Mouse (Mus musculus) liver, embryonic 13.5 days (tissue): ENCODE measurements at regions not wholly inside any gene's neighbourhood (a gene's known extent, or its start where the extent isn't known, plus 50 kb on each side); places are given as distances from the start of the nearest gene placed in this dataset.
A peak's percentile ranks its signal among the peaks of the same experiment; 100 is the strongest.

ENCODE experiments used
- ATAC-seq: fragments of 200-750 bp; cut with Nextera tagmentation; 2 replicates; pipeline ENCODE4 v1.8.0; 2017; ENCODE audit warnings: low read depth, mild to moderate bottlenecking, moderate number of reproducible peaks, moderate library complexity
- DNase-seq: peaks from one replicate; pipeline ENCODE4 v3.0.0; 2022
- H3K27ac ChIP-seq: fragments of 300-500 bp; sonication (generic); 2 replicates; pipeline ENCODE4 v1.5.1; 2015; ENCODE audit warnings: moderate library complexity, mild to moderate bottlenecking, inconsistent platforms
- H3K27me3 ChIP-seq: fragments of 300-500 bp; sonication (generic); 2 replicates; pipeline ENCODE4 v1.6.1; 2015; ENCODE audit warnings: mild to moderate bottlenecking, inconsistent platforms
- H3K36me3 ChIP-seq: fragments of 300-500 bp; sonication (generic); 2 replicates; pipeline ENCODE4 v1.6.1; 2015; ENCODE audit warnings: mild to moderate bottlenecking, inconsistent platforms
- H3K4me1 ChIP-seq: fragments of 300-500 bp; sonication (generic); replicated peaks from 2 replicates; pipeline ENCODE4 v1.6.1; 2015; ENCODE audit warnings: inconsistent platforms
- H3K4me2 ChIP-seq: fragments of 300-500 bp; sonication (generic); 2 replicates; pipeline ENCODE4 v1.6.1; 2015; ENCODE audit warnings: inconsistent platforms, mild to moderate bottlenecking, moderate library complexity
- H3K4me3 ChIP-seq: fragments of 300-500 bp; sonication (generic); replicated peaks from 2 replicates; pipeline ENCODE4 v1.5.1; 2015; ENCODE audit warnings: mild to moderate bottlenecking, inconsistent platforms
- H3K9ac ChIP-seq: fragments of 300-500 bp; sonication (generic); 2 replicates; pipeline ENCODE4 v1.6.1; 2015; ENCODE audit warnings: mild to moderate bottlenecking, inconsistent platforms
- H3K9me3 ChIP-seq: fragments of 300-500 bp; sonication (generic); replicated peaks from 2 replicates; pipeline ENCODE4 v1.6.1; 2016; ENCODE audit warnings: inconsistent platforms
- WGBS: fragments of 180-500 bp; shearing (Covaris S2); methylation state at CpG from one replicate; pipeline ENCODE4 v1.1.7; 2015; ENCODE audit not compliant: insufficient replicate concordance; 5-methylcytosine and 5-hydroxymethylcytosine counted together

DNA sequence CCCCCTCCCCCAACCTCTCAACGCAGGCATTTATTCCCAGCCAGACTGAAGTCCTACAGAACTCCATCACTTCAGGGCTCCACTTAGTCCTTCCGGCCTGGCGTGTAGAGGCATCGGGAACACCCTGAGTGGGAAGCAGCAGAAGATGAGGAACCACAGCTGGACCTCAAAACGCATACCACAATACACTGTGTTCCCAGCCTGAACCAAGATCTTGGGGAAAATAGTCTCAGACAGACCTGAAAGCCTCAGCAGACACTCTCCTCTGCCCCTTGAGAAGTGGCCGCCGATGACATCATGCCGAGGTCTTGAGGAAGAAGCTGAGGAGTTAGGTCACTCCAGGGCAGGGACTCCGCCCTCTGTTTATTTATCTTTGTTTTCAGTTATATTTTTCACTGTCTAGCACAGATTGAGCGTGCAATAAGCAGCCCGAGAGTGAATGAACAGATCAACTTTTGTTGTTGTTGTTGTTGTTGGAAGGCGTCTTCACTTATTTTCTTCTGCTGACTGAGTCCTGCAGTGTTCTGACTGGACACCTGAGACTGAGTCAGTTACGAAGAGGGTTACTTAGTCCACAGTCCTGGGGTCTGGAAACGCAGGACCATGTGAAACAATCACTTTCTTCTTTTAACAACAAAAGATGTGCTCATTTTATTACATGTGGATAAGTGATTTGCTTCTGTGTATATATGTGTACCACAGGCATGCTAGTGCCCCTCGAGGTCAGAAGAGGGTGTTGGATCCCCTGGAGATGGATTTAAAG is 88.3 kb upstream of the Habp2 start:
- Histone ChIP-seq H3K36me3 (no peaks in the 10 kb centered on the region), H3K27ac (no peak overlapping the region), H3K4me1 (no peaks in the 10 kb centered on the region), H3K4me2 (no peak overlapping the region), H3K9ac (no peak overlapping the region), H3K27me3 (no peaks in the 10 kb centered on the region; the same call in 1 of the 2 replicates), H3K4me3 (no peak overlapping the region), H3K9me3 (no peaks in the 10 kb centered on the region)
- no peak for ATAC-seq
- DNase-seq, result no peak
- 67% methylated on average over 15 of the region's 15 CpGs for WGBS

- no peak overlapping the region for H3K4me2 ChIP-seq
- ATAC-seq (no peak), DNase-seq (no peak)
- no peak overlapping the region for H3K9ac ChIP-seq
- no peak overlapping the region for H3K27ac ChIP-seq
- no peaks in the 10 kb centered on the region for H3K4me1 ChIP-seq
- H3K4me3 ChIP-seq, result no peak overlapping the region
- H3K9me3 ChIP-seq, result no peaks in the 10 kb centered on the region
- H3K27me3 ChIP-seq, result no peaks in the 10 kb centered on the region; the same call in 1 of the 2 replicates
- no peaks in the 10 kb centered on the region for H3K36me3 ChIP-seq
- 62% methylated on average over 14 of the region's 14 CpGs for WGBS
Measured at GRCm38 (mm10) chr19:56199401-56200150, 87.4 kb upstream of the Habp2 start.

GRCm38 (mm10) chr19:56201007-56201682 is 85.8 kb upstream of the Habp2 start:
- no peak overlapping the region for H3K9ac ChIP-seq
- no peak overlapping the region for H3K4me2 ChIP-seq
- DNase-seq (no peak), ATAC-seq (no peak)
- no peaks in the 10 kb centered on the region for H3K9me3 ChIP-seq
- 58% methylated on average over 9 of the region's 9 CpGs for WGBS
- no peak overlapping the region for H3K27ac ChIP-seq
- H3K36me3 ChIP-seq, result no peaks in the 10 kb centered on the region
- H3K4me3 ChIP-seq, result no peak overlapping the region
- H3K27me3 ChIP-seq, result no peaks in the 10 kb centered on the region; the same call in 1 of the 2 replicates
- no peaks in the 10 kb centered on the region for H3K4me1 ChIP-seq

DNA sequence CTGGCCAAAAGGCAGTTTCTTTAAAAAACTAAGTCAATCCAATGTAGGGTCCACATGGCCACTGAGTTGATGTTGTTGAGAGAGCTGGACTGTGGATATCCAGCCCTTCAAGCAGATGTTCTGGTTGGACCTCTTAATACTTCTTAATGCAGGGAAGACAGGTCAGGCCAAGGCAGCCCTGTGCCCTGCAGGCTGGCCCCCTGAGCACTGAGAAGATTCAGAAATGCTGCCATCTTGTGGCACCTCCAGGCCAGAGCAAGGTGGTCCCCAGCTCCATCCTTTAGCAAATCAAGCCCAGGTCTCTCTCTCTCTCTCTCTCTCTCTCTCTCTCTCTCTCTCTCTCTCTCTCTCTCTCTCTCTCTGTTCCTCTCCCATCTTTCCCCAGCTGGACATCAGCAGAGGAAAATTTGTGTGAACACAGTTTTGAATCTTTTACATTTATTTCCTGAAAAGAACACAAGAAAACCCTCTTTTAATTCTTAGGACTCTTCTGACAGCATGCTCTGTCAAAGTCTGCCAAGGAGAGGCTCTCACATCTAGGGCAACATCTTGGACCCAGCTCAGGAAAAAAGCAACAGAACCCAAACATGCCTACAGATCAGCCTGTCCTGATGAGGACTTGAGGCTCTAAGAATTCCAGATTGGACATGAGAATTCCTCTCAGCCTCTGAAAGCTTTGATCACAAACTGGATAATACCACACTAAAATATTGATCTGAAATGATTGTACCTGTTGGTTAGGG is 85.0 kb upstream of the Habp2 start:
- H3K27ac ChIP-seq, result no peak overlapping the region
- H3K36me3 ChIP-seq, result no peaks in the 10 kb centered on the region
- ATAC-seq, result no peak
- H3K4me2 ChIP-seq, result no peak overlapping the region
- no peak overlapping the region for H3K9ac ChIP-seq
- H3K4me3 ChIP-seq, result no peak overlapping the region
- H3K4me1 ChIP-seq, result no peaks in the 10 kb centered on the region
- no peaks in the 10 kb centered on the region for H3K27me3 ChIP-seq
- H3K9me3 ChIP-seq, result no peaks in the 10 kb centered on the region
- DNase-seq, result peak; percentile 11

- Histone ChIP-seq H3K9me3 (no peaks in the 10 kb centered on the region), H3K9ac (no peak overlapping the region), H3K4me3 (no peak overlapping the region), H3K36me3 (no peaks in the 10 kb centered on the region), H3K27me3 (no peaks in the 10 kb centered on the region), H3K4me2 (no peak overlapping the region), H3K27ac (no peak overlapping the region), H3K4me1 (no peaks in the 10 kb centered on the region)
- ATAC-seq, result no peak
- DNase-seq, result no peak
- WGBS, result 52% methylated on average over 9 of the region's 9 CpGs
Measured at GRCm38 (mm10) chr19:56202481-56203130, 84.3 kb upstream of the Habp2 start.

DNA sequence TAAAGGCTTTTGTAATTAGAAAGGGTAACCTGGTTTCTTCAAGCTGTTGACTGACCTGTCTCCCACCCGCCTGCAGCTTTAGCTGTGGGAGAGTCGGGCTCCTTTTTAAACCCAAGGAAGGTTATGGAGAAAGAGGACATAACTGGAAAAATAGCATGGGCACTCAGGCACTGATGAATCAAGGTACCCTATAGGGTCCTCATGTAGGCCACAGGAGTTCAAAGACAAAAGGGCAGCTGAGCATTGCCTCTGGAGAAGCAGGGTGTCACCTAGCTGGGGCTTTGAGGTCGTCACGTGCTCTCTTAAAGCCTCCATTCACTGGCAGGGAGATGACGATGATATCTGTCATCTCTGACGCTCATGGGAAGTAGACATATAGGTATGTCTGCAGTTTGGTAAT is 68.4 kb upstream of the Habp2 start:
- no peaks in the 10 kb centered on the region for H3K36me3 ChIP-seq
- H3K9me3 ChIP-seq, result no peaks in the 10 kb centered on the region
- H3K4me1 ChIP-seq, result no peaks in the 10 kb centered on the region
- no peaks in the 10 kb centered on the region for H3K27me3 ChIP-seq
- DNase-seq (no peak), ATAC-seq (no peak)
- no peak overlapping the region for H3K27ac ChIP-seq
- H3K4me3 ChIP-seq, result no peak overlapping the region
- WGBS, result 56% methylated on average over 6 of the region's 6 CpGs
- H3K9ac ChIP-seq, result no peak overlapping the region
- no peak overlapping the region for H3K4me2 ChIP-seq

GRCm38 (mm10) chr19:56220724-56221407 is 66.1 kb upstream of the Habp2 start:
- Histone ChIP-seq H3K27ac (no peak overlapping the region), H3K9ac (no peak overlapping the region), H3K36me3 (no peaks in the 10 kb centered on the region), H3K4me2 (no peak overlapping the region), H3K4me3 (no peak overlapping the region), H3K27me3 (no peaks in the 10 kb centered on the region), H3K9me3 (no peaks in the 10 kb centered on the region), H3K4me1 (no peaks in the 10 kb centered on the region)
- no peak for ATAC-seq
- no peak for DNase-seq
- WGBS, result 61% methylated on average over 15 of the region's 15 CpGs

GRCm38 (mm10) chr19:56222496-56222895 is 64.4 kb upstream of the Habp2 start:
- H3K4me2 ChIP-seq, result no peak overlapping the region
- ATAC-seq, result no peak

GRCm38 (mm10) chr19:56225039-56225438 is 61.9 kb upstream of the Habp2 start:
- Histone ChIP-seq H3K36me3 (no peaks in the 10 kb centered on the region), H3K27me3 (no peaks in the 10 kb centered on the region), H3K4me3 (no peak overlapping the region), H3K27ac (no peak overlapping the region), H3K9me3 (no peaks in the 10 kb centered on the region), H3K4me1 (no peaks in the 10 kb centered on the region), H3K9ac (no peak overlapping the region), H3K4me2 (no peak overlapping the region)
- DNase-seq, result no peak
- ATAC-seq, result no peak
- WGBS, result 27% methylated on average over 7 of the region's 7 CpGs

More at GRCm38 (mm10) chr19:56222496-56222895, 64.4 kb upstream of the Habp2 start:
- DNase-seq, result no peak
- 63% methylated on average over 4 of the region's 4 CpGs for WGBS
- Histone ChIP-seq H3K4me3 (no peak overlapping the region), H3K9me3 (no peaks in the 10 kb centered on the region), H3K27ac (no peak overlapping the region), H3K36me3 (no peaks in the 10 kb centered on the region), H3K4me1 (no peaks in the 10 kb centered on the region), H3K27me3 (no peaks in the 10 kb centered on the region), H3K9ac (no peak overlapping the region)

- no peak overlapping the region for H3K4me2 ChIP-seq
- DNase-seq (no peak), ATAC-seq (no peak)
- no peaks in the 10 kb centered on the region for H3K36me3 ChIP-seq
- no peak overlapping the region for H3K4me3 ChIP-seq
- no peak overlapping the region for H3K9ac ChIP-seq
- no peaks in the 10 kb centered on the region for H3K4me1 ChIP-seq
- WGBS, result 55% methylated on average over 3 of the region's 3 CpGs
- H3K27ac ChIP-seq, result no peak overlapping the region
- H3K9me3 ChIP-seq, result no peaks in the 10 kb centered on the region
- no peaks in the 10 kb centered on the region for H3K27me3 ChIP-seq
Measured at GRCm38 (mm10) chr19:56225518-56225917, 61.4 kb upstream of the Habp2 start.
